In the genomic region with DNA sequence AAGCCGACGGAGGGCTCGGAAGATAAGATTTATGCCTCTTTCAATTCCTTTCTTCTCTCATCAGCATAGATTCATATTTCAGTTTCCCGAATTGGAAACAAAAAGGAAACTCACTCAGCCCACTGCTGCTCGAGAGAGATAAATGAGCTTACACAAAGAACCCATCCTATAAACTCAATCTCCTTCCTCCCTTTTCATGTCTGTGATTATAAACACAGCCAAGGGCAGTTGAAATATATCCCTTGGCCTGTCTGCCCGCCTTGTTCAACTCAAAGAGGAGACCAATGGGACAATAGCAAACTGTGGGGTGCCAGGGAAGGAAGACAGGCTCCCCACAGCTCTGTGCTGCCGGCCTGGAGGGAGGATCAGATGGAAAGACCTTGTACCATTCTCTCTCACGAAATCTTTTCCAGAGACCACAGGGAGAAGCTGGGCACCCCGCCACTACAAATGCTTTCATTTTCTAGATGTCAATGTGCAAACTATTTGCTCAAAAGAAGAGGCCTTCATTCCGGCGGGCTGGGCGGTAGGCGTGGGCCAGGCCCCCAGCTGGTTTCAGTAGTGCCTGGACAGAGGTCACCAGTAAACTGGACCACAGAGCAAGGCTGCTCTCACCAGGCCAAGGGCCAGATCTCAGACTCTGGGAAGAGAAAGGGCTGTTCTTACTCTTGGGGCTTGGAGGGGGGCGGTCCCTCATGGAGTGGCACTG, we compare ENCODE assay signal across 8 mouse cellular contexts.
A peak's percentile ranks its signal among the peaks of the same experiment; 100 is the strongest.
DNase-seq lines count a peak whose midpoint lies in the region; ATAC-seq lines count a peak whose summit lies in the region.

No protein-coding gene starts in this region.

- H3K4me1 ChIP-seq in forebrain, embryonic 14.5 days (ENCODE audit: control insufficient read depth, insufficient read depth, low read length) = 0 out of 2 replicates have a peak, but pooled peaks cover 8% of the 10 kb centered on the region
- H3K4me1 ChIP-seq in hindbrain, embryonic 16.5 days (ENCODE audit: control insufficient read depth, insufficient read depth, low read depth, low read length) = peaks cover 12% of the 10 kb centered on the region
- H3K4me1 ChIP-seq in neural tube, embryonic 14.5 days (ENCODE audit: control insufficient read depth, insufficient read depth, low read length) = peaks cover 32% of the 10 kb centered on the region; the same call in 1 of the 2 replicates

- H3K36me3 ChIP-seq in forebrain, embryonic 14.5 days (ENCODE audit: control insufficient read depth, insufficient read depth, low read length) = no peaks in the 10 kb centered on the region
- H3K36me3 ChIP-seq in hindbrain, embryonic 16.5 days (ENCODE audit: control insufficient read depth, insufficient read depth, low read length) = no peaks in the 10 kb centered on the region
- H3K36me3 ChIP-seq in neural tube, embryonic 14.5 days (ENCODE audit: control insufficient read depth, insufficient read depth, low read length) = no peaks in the 10 kb centered on the region

- ATAC-seq in cerebellum, adult (ENCODE audit: insufficient number of reproducible peaks, low FRiP score, low TSS enrichment) = peak; percentile 53
- peak; percentile 66 for ATAC-seq in forebrain, embryonic 14.5 days
- ATAC-seq in hindbrain, embryonic 16.5 days = peak; percentile 72
- ATAC-seq in neural tube, embryonic 14.5 days (ENCODE audit: low read depth) = peak; percentile 74

- no peak for DNase-seq in cerebellum, adult 11 months
- DNase-seq in adrenal gland, postnatal 10 days = peak; percentile 60
- DNase-seq in forebrain, embryonic 14.5 days (ENCODE audit: low spot score) = peak; percentile 56
- DNase-seq in left cerebral cortex, postnatal 25 days (ENCODE audit: low spot score in 2 of 2) = peak; percentile 28 to 62
- DNase-seq in T-cell, adult 2 months (ENCODE audit: low spot score) = no peak

- 19% methylated on average over 14 of the region's 14 CpGs for WGBS in forebrain, embryonic 14.5 days
- 16% methylated on average over 14 of the region's 14 CpGs for WGBS in hindbrain, embryonic 16.5 days
- 6% methylated on average over 14 of the region's 14 CpGs for WGBS in neural tube, embryonic 14.5 days

- H3K4me2 ChIP-seq in forebrain, embryonic 14.5 days (ENCODE audit: low read length) = no peak overlapping the region
- H3K4me2 ChIP-seq in hindbrain, embryonic 16.5 days (ENCODE audit: low read length) = peak overlapping the region; percentile 6; the same call in 1 of the 2 replicates
- H3K4me2 ChIP-seq in neural tube, embryonic 14.5 days (ENCODE audit: low read depth, low read length) = peak overlapping the region; percentile 4; the same call in 1 of the 2 replicates

- intact Hi-C loops in left cerebral cortex, postnatal 25 days (cut with DNase I) = no loop called here

- H3K9ac ChIP-seq in forebrain, embryonic 14.5 days (ENCODE audit: low read length) = no peak overlapping the region
- no peak overlapping the region for H3K9ac ChIP-seq in hindbrain, embryonic 16.5 days (ENCODE audit: low read depth, low read length)
- H3K9ac ChIP-seq in neural tube, embryonic 14.5 days (replicated peaks; ENCODE audit: low read depth, low read length) = no peak overlapping the region

- H3K9me3 ChIP-seq in forebrain, embryonic 14.5 days (replicated peaks; ENCODE audit: control insufficient read depth, low read length) = no peaks in the 10 kb centered on the region
- H3K9me3 ChIP-seq in hindbrain, embryonic 16.5 days (ENCODE audit: control insufficient read depth, low read length) = no peaks in the 10 kb centered on the region
- no peaks in the 10 kb centered on the region for H3K9me3 ChIP-seq in neural tube, embryonic 14.5 days (ENCODE audit: control insufficient read depth, low read length)

- H3K27ac ChIP-seq in forebrain, embryonic 14.5 days (ENCODE audit: low read depth, low read length) = peak overlapping the region; percentile 52; the same call in 1 of the 2 replicates
- H3K27ac ChIP-seq in hindbrain, embryonic 16.5 days (ENCODE audit: low read depth, low read length) = peak overlapping the region; percentile 19
- H3K27ac ChIP-seq in neural tube, embryonic 14.5 days (ENCODE audit: low read depth, low read length) = peak overlapping the region; percentile 46

- no peaks in the 10 kb centered on the region for H3K27me3 ChIP-seq in forebrain, embryonic 14.5 days (replicated peaks; ENCODE audit: control insufficient read depth, insufficient read depth, low read length)
- H3K27me3 ChIP-seq in hindbrain, embryonic 16.5 days (replicated peaks; ENCODE audit: control insufficient read depth, insufficient read depth, low read length) = no peaks in the 10 kb centered on the region
- H3K27me3 ChIP-seq in neural tube, embryonic 14.5 days (ENCODE audit: control insufficient read depth, insufficient read depth, low read length) = no peaks in the 10 kb centered on the region; the same call in 1 of the 2 replicates

- no peak overlapping the region for H3K4me3 ChIP-seq in forebrain, embryonic 14.5 days (ENCODE audit: low read depth, low read length)
- no peak overlapping the region for H3K4me3 ChIP-seq in hindbrain, embryonic 16.5 days (ENCODE audit: low read length)
- no peak overlapping the region for H3K4me3 ChIP-seq in neural tube, embryonic 14.5 days (ENCODE audit: low read depth, low read length)

Comparison
In these comparisons a context has a peak if more than half of its experiments do, and no peak if none do; other contexts are left out.
1. DNase-seq: peak in adrenal gland, postnatal 10 days (single experiment), forebrain, embryonic 14.5 days (single experiment) and left cerebral cortex, postnatal 25 days (2 of 2); none in cerebellum, adult 11 months (single experiment) and T-cell, adult 2 months (single experiment).
2. Peak in every context shown above with its lines, with median percentiles within 50 percentile points of each other: ATAC-seq and H3K27ac ChIP-seq.